Mouse (Mus musculus) midbrain, embryonic 13.5 days (tissue): ENCODE results near the gene Pard3b. TPM values are rescaled to one million over a fixed set of nuclear protein-coding genes. Genes with fewer than 3 reads are reported as not detected.

Experiments used
- ATAC-seq: fragments of 200-750 bp; cut with Nextera tagmentation; 2 replicates; pipeline ENCODE4 v1.8.0; 2017; ENCODE audit warnings: mild to moderate bottlenecking, moderate TSS enrichment, moderate library complexity
- H3K27ac ChIP-seq: fragments of 300-500 bp; sonication (generic); 2 replicates; pipeline ENCODE4 v1.5.1; 2015; ENCODE audit warnings: inconsistent platforms, mild to moderate bottlenecking, moderate library complexity
- H3K27me3 ChIP-seq: fragments of 300-500 bp; sonication (generic); 2 replicates; pipeline ENCODE4 v1.6.1; 2015; ENCODE audit warnings: mild to moderate bottlenecking, inconsistent platforms
- H3K36me3 ChIP-seq: fragments of 300-500 bp; sonication (generic); 2 replicates; pipeline ENCODE4 v1.6.1; 2015; ENCODE audit warnings: mild to moderate bottlenecking, inconsistent platforms
- H3K4me1 ChIP-seq: fragments of 300-500 bp; sonication (generic); replicated peaks from 2 replicates; pipeline ENCODE4 v1.6.1; 2015; ENCODE audit warnings: inconsistent platforms
- H3K4me2 ChIP-seq: fragments of 300-500 bp; sonication (generic); replicated peaks from 2 replicates; pipeline ENCODE4 v1.6.1; 2015; ENCODE audit warnings: moderate library complexity, mild to moderate bottlenecking, inconsistent platforms
- H3K4me3 ChIP-seq: fragments of 300-500 bp; sonication (generic); replicated peaks from 2 replicates; pipeline ENCODE4 v1.5.1; 2015; ENCODE audit warnings: mild to moderate bottlenecking, inconsistent platforms
- H3K9ac ChIP-seq: fragments of 300-500 bp; sonication (generic); replicated peaks from 2 replicates; pipeline ENCODE4 v1.6.1; 2015; ENCODE audit warnings: mild to moderate bottlenecking, inconsistent platforms
- H3K9me3 ChIP-seq: fragments of 300-500 bp; sonication (generic); 2 replicates; pipeline ENCODE4 v1.6.1; 2016; ENCODE audit warnings: mild to moderate bottlenecking, inconsistent platforms
- WGBS: fragments of 180-500 bp; shearing (Covaris S2); methylation state at CpG from one replicate; pipeline ENCODE4 v1.1.7; 2015; 5-methylcytosine and 5-hydroxymethylcytosine counted together
- polyA plus RNA-seq: library from polyadenylated mRNA; unstranded; fragments of >200 nt; fragmentation: Nextera tagmentation; extraction: Ambion mirVana; gene quantifications from 2 replicates; pipeline ENCODE4 v1.2.1, GENCODE M21; 2015

Gene Pard3b
- polyA plus RNA-seq, 1 experiment from 2014 or later: 9.4 TPM

DNA sequence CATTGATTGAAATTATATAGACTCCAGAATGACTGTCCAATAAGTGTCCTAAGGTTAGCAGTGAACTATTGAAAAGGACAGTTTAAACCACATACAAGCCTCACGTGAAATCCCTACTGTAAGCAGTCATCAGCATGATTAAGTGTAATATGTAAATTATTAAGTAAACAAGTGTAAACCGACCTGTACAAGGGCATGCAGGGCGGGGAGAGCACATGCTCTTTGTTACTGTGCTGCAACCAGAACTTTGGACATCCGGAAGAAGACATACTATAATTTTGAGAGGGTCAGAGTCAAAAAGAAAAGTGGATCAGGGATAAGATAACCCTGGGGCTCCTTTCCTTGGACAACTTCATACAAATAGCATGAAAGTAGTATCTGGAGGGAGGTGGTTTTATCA is 749.4 kb downstream of the Pard3b start:
- H3K4me1 ChIP-seq: no peaks in the 10 kb centered on the region
- H3K27ac ChIP-seq: no peak overlapping the region
- no peaks in the 10 kb centered on the region for H3K9me3 ChIP-seq
- H3K4me3 ChIP-seq: no peak overlapping the region
- 89% methylated on average over 4 of the region's 4 CpGs for WGBS
- no peaks in the 10 kb centered on the region for H3K27me3 ChIP-seq
- H3K36me3 ChIP-seq: no peaks in the 10 kb centered on the region
- H3K9ac ChIP-seq: no peak overlapping the region
- no peak overlapping the region for H3K4me2 ChIP-seq
- no peak for ATAC-seq

DNA sequence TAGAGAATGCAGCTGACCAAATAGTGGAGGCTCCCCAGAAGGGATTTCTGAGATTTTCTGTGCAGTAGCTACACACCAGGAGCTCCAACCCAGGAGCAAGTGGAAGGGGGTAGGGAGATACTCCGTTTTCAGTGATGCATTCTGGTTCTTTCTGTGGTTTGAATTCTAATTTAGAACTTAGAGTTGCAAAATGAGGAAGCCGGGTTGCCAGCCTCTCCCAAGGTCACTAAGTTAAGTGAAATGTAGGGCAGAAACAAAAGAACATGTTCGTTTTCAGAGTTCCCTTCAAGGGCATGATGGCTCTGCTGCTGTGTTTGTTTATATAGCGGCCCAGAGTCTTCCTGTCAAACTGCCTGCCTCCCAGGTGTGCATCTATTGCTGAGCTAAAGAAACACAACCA is 754.2 kb downstream of the Pard3b start:
- no peaks in the 10 kb centered on the region for H3K9me3 ChIP-seq
- no peaks in the 10 kb centered on the region for H3K4me1 ChIP-seq
- 63% methylated on average over 4 of the region's 4 CpGs for WGBS
- no peak overlapping the region for H3K4me2 ChIP-seq
- H3K27ac ChIP-seq: no peak overlapping the region
- no peak overlapping the region for H3K9ac ChIP-seq
- no peak for ATAC-seq
- no peaks in the 10 kb centered on the region for H3K36me3 ChIP-seq
- no peak overlapping the region for H3K4me3 ChIP-seq
- H3K27me3 ChIP-seq: no peaks in the 10 kb centered on the region

DNA sequence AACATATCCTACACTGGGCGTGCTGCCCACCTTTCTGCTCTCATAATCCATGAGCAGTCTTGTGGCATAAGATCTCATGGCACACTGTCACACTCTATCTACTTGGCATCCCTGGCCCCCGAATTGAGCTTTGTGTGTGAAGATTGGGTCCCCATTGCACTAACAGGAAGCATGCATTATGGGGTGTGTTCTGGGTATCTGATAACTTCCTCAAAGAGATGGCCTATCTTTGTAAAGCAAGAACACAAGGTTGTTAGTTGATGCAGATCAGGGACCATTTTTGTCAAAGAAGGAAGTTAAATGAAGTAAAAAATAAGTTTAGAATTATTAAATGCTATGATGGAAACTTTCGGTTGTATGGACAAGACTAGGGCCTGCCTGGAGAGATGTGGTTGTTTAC is 755.9 kb downstream of the Pard3b start:
- H3K4me1 ChIP-seq: no peaks in the 10 kb centered on the region
- H3K4me2 ChIP-seq: no peak overlapping the region
- H3K27me3 ChIP-seq: no peaks in the 10 kb centered on the region
- WGBS: 93% methylated on average over 3 of the region's 3 CpGs
- no peaks in the 10 kb centered on the region for H3K9me3 ChIP-seq
- ATAC-seq: no peak
- H3K36me3 ChIP-seq: no peaks in the 10 kb centered on the region
- H3K27ac ChIP-seq: no peak overlapping the region
- H3K9ac ChIP-seq: no peak overlapping the region
- H3K4me3 ChIP-seq: no peak overlapping the region

DNA sequence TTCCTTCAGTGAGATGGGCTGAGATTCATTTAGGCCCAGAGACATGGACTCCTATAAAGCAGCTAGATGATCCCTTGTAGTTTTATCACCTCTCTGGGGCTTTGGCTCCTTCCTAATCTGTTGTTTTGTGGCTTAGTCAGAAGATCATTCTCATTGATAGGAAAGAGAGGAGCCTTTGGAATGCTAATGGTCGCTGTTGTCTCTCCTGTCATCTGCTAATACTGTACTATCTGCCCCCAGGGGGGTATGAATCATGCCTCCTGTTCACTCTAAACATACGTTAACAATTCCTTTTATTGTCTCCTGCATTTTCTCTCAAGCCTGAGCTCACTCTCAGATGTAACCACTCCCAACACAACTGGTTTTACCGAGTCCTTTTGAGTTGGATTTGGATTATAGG is 759.6 kb downstream of the Pard3b start:
- H3K4me2 ChIP-seq: no peak overlapping the region
- H3K36me3 ChIP-seq: no peaks in the 10 kb centered on the region
- no peak overlapping the region for H3K27ac ChIP-seq
- H3K4me3 ChIP-seq: no peak overlapping the region
- no peak for ATAC-seq
- H3K27me3 ChIP-seq: no peaks in the 10 kb centered on the region
- H3K9ac ChIP-seq: no peak overlapping the region
- no peaks in the 10 kb centered on the region for H3K9me3 ChIP-seq
- H3K4me1 ChIP-seq: no peaks in the 10 kb centered on the region
- 14% methylated on average over 3 of the region's 3 CpGs for WGBS

- H3K9me3 ChIP-seq: no peaks in the 10 kb centered on the region
- H3K27ac ChIP-seq: no peak overlapping the region
- H3K9ac ChIP-seq: no peak overlapping the region
- H3K4me1 ChIP-seq: no peaks in the 10 kb centered on the region
- no peak overlapping the region for H3K4me2 ChIP-seq
- H3K36me3 ChIP-seq: no peaks in the 10 kb centered on the region
- H3K27me3 ChIP-seq: no peaks in the 10 kb centered on the region
- WGBS: 78% methylated on average over 4 of the region's 4 CpGs
- no peak overlapping the region for H3K4me3 ChIP-seq
- no peak for ATAC-seq
Measured at GRCm38 (mm10) chr1:62398738-62399137, 760.1 kb downstream of the Pard3b start.

DNA sequence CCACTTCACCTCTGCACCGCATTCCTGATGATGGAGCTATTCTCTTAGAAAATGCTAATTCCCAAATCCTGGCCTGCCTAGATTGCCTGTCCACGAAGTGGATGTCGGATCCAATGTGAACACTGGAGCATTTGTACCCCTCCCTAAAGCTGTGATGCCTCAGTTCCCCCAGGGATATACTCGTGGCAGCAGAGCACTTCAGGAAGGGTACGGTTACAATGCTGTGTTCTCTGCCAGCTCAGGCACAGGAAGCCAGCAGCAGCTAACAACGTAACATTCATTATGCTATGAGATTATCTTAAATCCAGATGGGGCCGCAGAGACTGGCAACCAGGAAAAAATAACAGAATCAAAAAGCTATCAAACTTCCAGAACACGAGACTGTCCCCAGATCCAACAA is 766.4 kb downstream of the Pard3b start:
- Histone ChIP-seq H3K27me3 (no peaks in the 10 kb centered on the region), H3K36me3 (no peaks in the 10 kb centered on the region), H3K9ac (no peak overlapping the region), H3K9me3 (no peaks in the 10 kb centered on the region), H3K4me3 (no peak overlapping the region), H3K27ac (no peak overlapping the region), H3K4me1 (no peaks in the 10 kb centered on the region), H3K4me2 (no peak overlapping the region)
- no peak for ATAC-seq
- 51% methylated on average over 8 of the region's 8 CpGs for WGBS

DNA sequence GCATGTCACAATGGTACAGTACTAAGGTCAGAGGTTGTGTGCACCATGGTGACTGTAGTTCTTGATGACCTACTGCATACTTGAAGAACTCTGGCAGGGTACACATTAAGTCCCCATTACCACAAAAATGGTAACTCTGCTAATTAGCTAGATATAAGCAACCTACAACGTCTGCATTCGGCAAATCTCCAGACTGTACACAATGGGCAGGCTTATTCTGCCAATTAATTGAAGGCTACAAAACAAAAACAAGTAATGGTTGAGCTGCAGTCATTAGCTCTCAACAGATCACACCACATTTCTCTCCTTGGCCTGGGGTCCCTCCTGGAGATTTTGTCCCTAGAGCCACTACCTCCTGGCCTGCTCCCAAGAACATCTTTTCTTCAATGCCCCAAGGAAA is 772.7 kb downstream of the Pard3b start:
- Histone ChIP-seq H3K27ac (no peak overlapping the region), H3K36me3 (no peaks in the 10 kb centered on the region), H3K9me3 (no peaks in the 10 kb centered on the region), H3K9ac (no peak overlapping the region), H3K4me2 (no peak overlapping the region), H3K4me1 (no peaks in the 10 kb centered on the region), H3K4me3 (no peak overlapping the region), H3K27me3 (no peaks in the 10 kb centered on the region)
- no peak for ATAC-seq
- 78% methylated on average over 2 of the region's 2 CpGs for WGBS

DNA sequence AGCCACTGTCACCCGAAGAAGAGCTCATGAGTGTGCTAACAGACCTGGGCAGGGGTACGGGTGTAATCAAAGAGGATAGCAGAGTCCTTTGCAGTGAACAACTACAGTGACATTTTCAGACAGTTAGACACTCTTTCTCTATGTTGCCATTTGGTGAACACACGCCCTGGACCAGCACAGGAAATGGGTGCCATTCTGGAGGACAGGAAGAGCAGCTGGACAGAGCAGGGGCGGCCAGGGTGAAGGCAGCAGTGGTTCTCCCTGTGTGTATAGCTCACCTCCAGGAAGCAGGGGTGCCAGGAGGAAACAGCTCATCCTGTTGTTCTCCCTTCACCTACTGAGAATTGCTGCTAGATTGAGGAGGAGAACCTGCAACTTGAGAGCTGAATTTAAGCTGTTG is 773.4 kb downstream of the Pard3b start:
- no peak for ATAC-seq
- H3K27ac ChIP-seq: no peak overlapping the region
- 86% methylated on average over 4 of the region's 4 CpGs for WGBS

DNA sequence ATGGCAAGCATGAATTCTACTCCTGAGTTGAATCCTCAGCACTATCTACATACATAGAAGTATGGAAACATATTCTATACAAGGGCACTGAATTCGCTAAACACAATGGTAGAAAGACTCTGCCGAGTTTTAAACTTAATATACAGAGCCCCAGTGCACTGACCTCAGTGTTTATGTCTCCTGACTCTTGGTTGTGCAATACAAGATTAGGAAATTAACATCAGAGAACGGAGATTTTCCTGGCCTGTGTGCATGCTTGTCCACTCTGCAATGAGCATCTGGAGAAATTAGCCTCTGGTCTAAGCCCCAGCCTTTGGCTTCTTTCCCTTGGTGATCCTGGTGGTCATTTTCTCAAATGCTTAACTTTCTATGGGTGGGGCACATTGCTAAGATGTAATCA is 774.4 kb downstream of the Pard3b start:
- no peaks in the 10 kb centered on the region for H3K27me3 ChIP-seq
- H3K27ac ChIP-seq: no peak overlapping the region
- H3K9ac ChIP-seq: no peak overlapping the region
- no peak overlapping the region for H3K4me3 ChIP-seq
- H3K9me3 ChIP-seq: no peaks in the 10 kb centered on the region
- no peaks in the 10 kb centered on the region for H3K36me3 ChIP-seq
- H3K4me2 ChIP-seq: no peak overlapping the region
- ATAC-seq: no peak
- 89% methylated on average over 3 of the region's 3 CpGs for WGBS
- no peaks in the 10 kb centered on the region for H3K4me1 ChIP-seq

More for the DNA sequence above, 773.4 kb downstream of the Pard3b start:
- H3K27me3 ChIP-seq: no peaks in the 10 kb centered on the region
- H3K9ac ChIP-seq: no peak overlapping the region
- H3K4me3 ChIP-seq: no peak overlapping the region
- no peaks in the 10 kb centered on the region for H3K9me3 ChIP-seq
- no peaks in the 10 kb centered on the region for H3K36me3 ChIP-seq
- no peaks in the 10 kb centered on the region for H3K4me1 ChIP-seq
- H3K4me2 ChIP-seq: no peak overlapping the region

GRCm38 (mm10) chr1:62414521-62414920 is 775.9 kb downstream of the Pard3b start:
- H3K27ac ChIP-seq: no peak overlapping the region
- H3K27me3 ChIP-seq: no peaks in the 10 kb centered on the region
- WGBS: 89% methylated on average over 6 of the region's 6 CpGs
- no peak overlapping the region for H3K9ac ChIP-seq
- H3K9me3 ChIP-seq: no peaks in the 10 kb centered on the region
- H3K4me2 ChIP-seq: no peak overlapping the region
- H3K4me1 ChIP-seq: no peaks in the 10 kb centered on the region
- no peaks in the 10 kb centered on the region for H3K36me3 ChIP-seq
- ATAC-seq: no peak
- no peak overlapping the region for H3K4me3 ChIP-seq

DNA sequence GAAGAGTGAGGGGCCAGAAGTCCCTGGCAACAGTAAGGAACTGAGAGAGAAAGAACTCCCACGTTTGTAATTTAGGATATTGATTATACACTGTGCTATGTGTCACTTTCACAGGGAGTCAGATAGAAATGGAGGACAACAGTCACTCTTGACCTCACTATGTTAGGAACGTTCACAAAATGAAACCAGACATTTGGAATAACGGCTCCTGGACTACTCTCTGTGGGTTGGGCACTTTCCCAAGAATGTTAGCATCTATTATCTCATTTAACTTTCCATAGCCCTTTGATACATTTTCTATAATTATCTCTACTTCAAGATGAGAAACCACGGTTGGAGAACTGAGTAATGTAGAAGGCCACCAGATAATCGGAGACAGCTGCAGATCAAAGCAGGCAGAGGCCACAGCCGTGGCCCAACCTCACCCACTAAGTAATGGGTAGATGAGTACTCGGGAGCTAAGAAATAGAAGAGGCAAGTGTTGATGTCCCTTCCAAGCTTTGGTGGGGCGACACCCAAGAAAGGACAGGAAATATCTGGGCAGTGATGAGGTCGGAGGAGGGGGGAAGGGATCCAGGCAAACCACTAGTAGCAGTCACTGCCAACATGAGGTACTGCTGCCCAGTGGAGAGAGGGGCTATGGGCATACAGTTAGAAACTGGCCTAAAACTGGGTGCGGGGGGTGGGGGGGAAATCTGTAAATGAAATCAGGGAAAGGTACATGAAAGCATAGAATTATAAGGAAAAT is 778.2 kb downstream of the Pard3b start:
- Histone ChIP-seq H3K36me3 (no peaks in the 10 kb centered on the region), H3K4me2 (no peak overlapping the region), H3K4me3 (no peak overlapping the region), H3K27ac (no peak overlapping the region), H3K9me3 (no peaks in the 10 kb centered on the region), H3K9ac (no peak overlapping the region), H3K27me3 (no peaks in the 10 kb centered on the region), H3K4me1 (no peaks in the 10 kb centered on the region)
- no peak for ATAC-seq
- 91% methylated on average over 10 of the region's 10 CpGs for WGBS

DNA sequence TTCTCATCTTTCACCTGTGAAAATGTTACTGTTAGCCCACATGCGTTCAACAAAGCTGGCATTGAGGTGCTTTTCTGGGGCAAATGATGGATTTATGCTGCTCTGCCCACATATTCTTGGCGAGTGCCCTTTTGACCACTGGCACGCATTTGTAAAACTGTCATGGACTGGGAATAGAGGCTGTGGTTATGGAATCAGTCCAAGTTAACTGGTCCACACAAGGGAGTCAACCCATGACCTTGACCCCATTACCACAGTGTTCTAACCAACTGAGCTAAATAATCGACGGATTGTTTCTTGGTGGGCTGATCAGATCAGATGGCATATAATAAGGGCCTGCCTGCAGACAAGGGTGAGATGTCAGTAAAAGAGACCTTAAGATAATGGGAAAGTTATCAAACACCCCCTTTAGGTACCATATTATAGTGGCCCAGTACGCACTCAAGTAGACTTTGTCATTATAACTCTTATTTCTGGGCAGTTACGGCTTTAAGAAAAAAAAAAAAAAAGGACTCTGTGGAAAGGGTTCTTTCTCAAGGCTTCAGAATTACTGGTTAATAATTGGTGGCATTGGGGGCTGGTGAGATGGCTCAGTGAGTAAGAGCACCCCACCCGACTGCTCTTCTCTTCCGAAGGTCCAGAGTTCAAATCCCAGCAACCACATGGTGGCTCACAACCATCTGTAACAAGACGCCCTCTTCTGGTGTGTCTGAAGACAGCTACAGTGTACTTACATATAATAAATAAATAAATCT is 784.4 kb downstream of the Pard3b start:
- no peak overlapping the region for H3K27ac ChIP-seq
- no peaks in the 10 kb centered on the region for H3K4me1 ChIP-seq
- no peak overlapping the region for H3K9ac ChIP-seq
- no peaks in the 10 kb centered on the region for H3K27me3 ChIP-seq
- ATAC-seq: no peak
- WGBS: 93% methylated on average over 10 of the region's 10 CpGs
- H3K9me3 ChIP-seq: no peaks in the 10 kb centered on the region
- no peak overlapping the region for H3K4me3 ChIP-seq
- H3K36me3 ChIP-seq: no peaks in the 10 kb centered on the region
- no peak overlapping the region for H3K4me2 ChIP-seq
